Mouse (Mus musculus): ENCODE results near the gene Calcoco2.
"Not testable (repeated sequence)": the region's sequence is repeated elsewhere in the genome, so short reads cannot be mapped to it uniquely, and the experiment has no call there.

Calcoco2 gene

GRCm38 (mm10) chr11:96111751-96112150, at the start of gene Calcoco2:
Gene Calcoco2, minus strand, starts transcription at chr11:96111964.
- CTCF ChIA-PET, result no interaction called here

GRCm38 (mm10) chr11:96147471-96147870, 35.7 kb upstream of the Calcoco2 start:
- CTCF ChIA-PET, result no interaction called here

- CTCF ChIA-PET, result no interaction called here
Observed at GRCm38 (mm10) chr11:96145622-96146270, 34.0 kb upstream of the Calcoco2 start.

GRCm38 (mm10) chr11:96143766-96144165, 32.0 kb upstream of the Calcoco2 start:
- CTCF ChIA-PET, result no interaction called here

GRCm38 (mm10) chr11:96140726-96141175, 29.0 kb upstream of the Calcoco2 start:
- CTCF ChIA-PET, result no interaction called here

- CTCF ChIA-PET, result no interaction called here
Observed at GRCm38 (mm10) chr11:96135847-96136246, 24.1 kb upstream of the Calcoco2 start.

GRCm38 (mm10) chr11:96133239-96133865, 21.6 kb upstream of the Calcoco2 start, which contains the start of gene Ttll6:
Gene Ttll6, plus strand, starts transcription at chr11:96133786.
- CTCF ChIA-PET, result no interaction called here

GRCm38 (mm10) chr11:96130606-96131005, 18.8 kb upstream of the Calcoco2 start:
- CTCF ChIA-PET, result no interaction called here

GRCm38 (mm10) chr11:96124052-96124914, 12.5 kb upstream of the Calcoco2 start:
- CTCF ChIA-PET, result no interaction called here

- CTCF ChIA-PET, result interaction anchor here (0.7 kb wide), 1 partner anchor 164 kb away, joined by 19 read pairs; no protein-coding TSS in a partner anchor
Observed at GRCm38 (mm10) chr11:96122806-96123205, 11.0 kb upstream of the Calcoco2 start.

GRCm38 (mm10) chr11:96119401-96119800, 7.6 kb upstream of the Calcoco2 start:
- CTCF ChIA-PET, result no interaction called here

GRCm38 (mm10) chr11:96116925-96117324, 5.2 kb upstream of the Calcoco2 start:
- CTCF ChIA-PET, result not testable (repeated sequence)

GRCm38 (mm10) chr11:96116116-96116515, 4.4 kb upstream of the Calcoco2 start:
- CTCF ChIA-PET, result no interaction called here

GRCm38 (mm10) chr11:96115416-96115815, 3.7 kb upstream of the Calcoco2 start:
- CTCF ChIA-PET, result no interaction called here

- CTCF ChIA-PET, result no interaction called here
Observed at GRCm38 (mm10) chr11:96114077-96114476, 2.3 kb upstream of the Calcoco2 start.

GRCm38 (mm10) chr11:96110950-96111349, 814 bp downstream of the Calcoco2 start:
- CTCF ChIA-PET, result not testable (repeated sequence)

- CTCF ChIA-PET, result no interaction called here
Observed at GRCm38 (mm10) chr11:96108376-96108775, 3.4 kb downstream of the Calcoco2 start.

GRCm38 (mm10) chr11:96093361-96093760, 18.4 kb downstream of the Calcoco2 start:
- CTCF ChIA-PET, result no interaction called here

- CTCF ChIA-PET, result interaction anchor here (0.8 kb wide), 1 partner anchor 23 kb away, joined by 4 read pairs; no protein-coding TSS in a partner anchor
Observed at GRCm38 (mm10) chr11:96092674-96093291, 19.0 kb downstream of the Calcoco2 start.

GRCm38 (mm10) chr11:96091073-96091472, 20.7 kb downstream of the Calcoco2 start:
- CTCF ChIA-PET, result no interaction called here

GRCm38 (mm10) chr11:96087981-96088380, 23.8 kb downstream of the Calcoco2 start:
- CTCF ChIA-PET, result no interaction called here

- CTCF ChIA-PET, result interaction anchor here (0.6 kb wide), 1 partner anchor 209 kb away, joined by 4 read pairs; no protein-coding TSS in a partner anchor
Observed at GRCm38 (mm10) chr11:96082682-96083081, 29.1 kb downstream of the Calcoco2 start.
